ENCODE assay signal across 24 mouse cellular contexts in genomic region chr7:125423056-125423455, GRCm38 (mm10). TPM values are rescaled to one million over a fixed set of nuclear protein-coding genes. Genes with fewer than 3 reads are reported as not detected.
DNase-seq lines count a peak whose midpoint lies in the region; ATAC-seq and TF ChIP-seq lines count a peak whose summit lies in the region.
"Had no signal": no experiment of that assay in that cellular context is flagged by ENCODE, and none has a peak within 500 bp of the region (broad histone marks: within the 10 kb centered on the region; RNA-seq: fewer than 3 reads in every experiment).

No protein-coding gene starts in this region.

- no peak for TF ChIP-seq POLR2A in thymus, adult 2 months (IDR thresholded peaks at IDR 0.05; ENCODE audit: control insufficient read depth, extremely low read depth, insufficient read depth, low read length, poor library complexity)

- ATAC-seq in megakaryocyte-erythroid progenitor cell, adult 5-6 weeks (replicated peaks; ENCODE audit: low FRiP score, low TSS enrichment, poor library complexity, severe bottlenecking): 0 out of 2 replicates have a peak, but pooled peaks have one; percentile 16
- no peak for ATAC-seq in granulocyte monocyte progenitor cell, adult 5-6 weeks (replicated peaks; ENCODE audit: poor library complexity, severe bottlenecking)
- ATAC-seq: hindbrain, embryonic 16.5 days; Patski had no signal

- no peak for TF ChIP-seq CTCF in thymus, adult 2 months (IDR thresholded peaks at IDR 0.05; ENCODE audit: borderline replicate concordance, control insufficient read depth, extremely low read depth, insufficient read depth, low read length, poor library complexity)

- 23% methylated on average over 3 of the region's 3 CpGs for WGBS in thymus, adult 2 months

- H3K4me1 ChIP-seq in thymus, adult 2 months (replicated peaks; ENCODE audit: control insufficient read depth, insufficient read depth, low read length): peaks cover 17% of the 10 kb centered on the region
- H3K4me1 ChIP-seq: forebrain, embryonic 12.5 days; stomach, embryonic 15.5 days had no signal

- no peak overlapping the region for H3K4me3 ChIP-seq in thymus, adult 2 months (ENCODE audit: control insufficient read depth, insufficient read depth, low read length)
- H3K4me3 ChIP-seq: forebrain, embryonic 12.5 days; heart, embryonic 10.5 days; limb, embryonic 13.5 days; myocyte; stomach, embryonic 15.5 days had no signal

- peak; percentile 9 for DNase-seq in thymus, adult 2 months
- DNase-seq in thymus, adult 18-20 months: no peak
- DNase-seq in CD4-positive, CD25-positive, alpha-beta regulatory T cell, adult 2 months (ENCODE audit: low read depth, low spot score): peak; percentile 70
- peak; percentile 56 for DNase-seq in c-Kit-positive CD71-positive TER-119-negative erythroid progenitor cells, embryonic 14.5 days (ENCODE audit: low read depth)
- no peak for DNase-seq in adrenal gland, postnatal 4 days (ENCODE audit: low spot score in 2 of 2)
- DNase-seq in urinary bladder, postnatal 4 days (ENCODE audit: low spot score in 2 of 2): no peak
- DNase-seq: cerebellum, postnatal 14 days; gastrocnemius, postnatal 36 days; heart, postnatal 36 days; kidney, adult 8-10 months; kidney, postnatal 36 days; midbrain, embryonic 14.5 days; retina, postnatal 1 day; right cerebral cortex, postnatal 4 days had no signal

- H3K27me3 ChIP-seq in thymus, adult 2 months (ENCODE audit: control insufficient read depth, insufficient read depth, low read length): no peaks in the 10 kb centered on the region
- H3K27me3 ChIP-seq: forebrain, embryonic 12.5 days; limb, embryonic 13.5 days; Patski; stomach, embryonic 15.5 days had no signal

- H3K36me3 ChIP-seq in thymus, adult 2 months (ENCODE audit: control insufficient read depth, insufficient read depth, low read length): no peaks in the 10 kb centered on the region
- H3K36me3 ChIP-seq: forebrain, embryonic 12.5 days; heart, embryonic 10.5 days; limb, embryonic 13.5 days; stomach, embryonic 15.5 days had no signal

- peak overlapping the region; percentile 18; the same call in 1 of the 2 replicates for H3K27ac ChIP-seq in thymus, adult 2 months (ENCODE audit: control insufficient read depth, insufficient read depth, low read length)
- H3K27ac ChIP-seq: forebrain, embryonic 12.5 days; heart, embryonic 10.5 days; limb, embryonic 13.5 days; macrophage; stomach, embryonic 15.5 days had no signal

RNA-seq across cellular contexts. Expression of gene Kdm8, which starts 21.4 kb away (rescaled TPM):
- polyA plus RNA-seq in thymus, adult 2 months (2012; rRNA removed): 12.5 and 14.2 TPM in 2 replicates
- 5.0 and 5.4 TPM in 2 replicates for total RNA-seq in megakaryocyte-erythroid progenitor cell, adult 5-6 weeks (2014; fragmentation: Nextera tagmentation)
- total RNA-seq in megakaryocyte-erythroid progenitor cell, adult 5-6 weeks (2017): 5.3 and 6.3 TPM in 2 replicates
- total RNA-seq in granulocyte monocyte progenitor cell, adult 5-6 weeks (2014; fragmentation: Nextera tagmentation): 2.3 and 11.5 TPM in 2 replicates
- total RNA-seq in granulocyte monocyte progenitor cell, adult 5-6 weeks (2017): 5.5 and 7.2 TPM in 2 replicates
- total RNA-seq in adrenal gland, postnatal 4 days (2021): 1 to 10 TPM; 7.0 to 9.1 TPM

Comparison
In these comparisons a context has a peak if more than half of its experiments do, and no peak if none do; other contexts are left out.
1. DNase-seq: peak in thymus, adult 2 months (single experiment), CD4-positive, CD25-positive, alpha-beta regulatory T cell, adult 2 months (single experiment) and c-Kit-positive CD71-positive TER-119-negative erythroid progenitor cells, embryonic 14.5 days (single experiment); none in thymus, adult 18-20 months (0 of 2), adrenal gland, postnatal 4 days (0 of 2) and urinary bladder, postnatal 4 days (0 of 2).